Mouse (Mus musculus) intestine, embryonic 15.5 days (tissue): ENCODE data around the gene Amdhd1. TPM values are rescaled to one million over a fixed set of nuclear protein-coding genes. Genes with fewer than 3 reads are reported as not detected.

Source experiments
- ATAC-seq: fragments of 200-750 bp; cut with Nextera tagmentation; 2 replicates; pipeline ENCODE4 v1.8.0; 2017; ENCODE audit warnings: moderate TSS enrichment, moderate library complexity
- H3K27ac ChIP-seq: fragments of 300-500 bp; sonication (generic); 2 replicates; pipeline ENCODE4 v1.5.1; 2015; ENCODE audit warnings: mild to moderate bottlenecking, inconsistent platforms
- H3K27me3 ChIP-seq: fragments of 300-500 bp; sonication (generic); replicated peaks from 2 replicates; pipeline ENCODE4 v1.6.1; 2015; ENCODE audit warnings: inconsistent platforms
- H3K36me3 ChIP-seq: fragments of 300-500 bp; sonication (generic); 2 replicates; pipeline ENCODE4 v1.6.1; 2015; ENCODE audit warnings: inconsistent platforms
- H3K4me1 ChIP-seq: fragments of 300-500 bp; sonication (generic); replicated peaks from 2 replicates; pipeline ENCODE4 v1.6.1; 2015; ENCODE audit warnings: inconsistent platforms
- H3K4me2 ChIP-seq: fragments of 300-500 bp; sonication (generic); replicated peaks from 2 replicates; pipeline ENCODE4 v1.6.1; 2015; ENCODE audit warnings: mild to moderate bottlenecking, inconsistent platforms
- H3K4me3 ChIP-seq: fragments of 300-500 bp; sonication (generic); replicated peaks from 2 replicates; pipeline ENCODE4 v1.5.1; 2015; ENCODE audit warnings: inconsistent platforms
- H3K9ac ChIP-seq: fragments of 300-500 bp; sonication (generic); 2 replicates; pipeline ENCODE4 v1.6.1; 2015; ENCODE audit warnings: inconsistent platforms
- H3K9me3 ChIP-seq: fragments of 300-500 bp; sonication (generic); 2 replicates; pipeline ENCODE4 v1.6.1; 2016; ENCODE audit warnings: inconsistent platforms
- WGBS: fragments of 180-500 bp; shearing (Covaris S2); methylation state at CpG from one replicate; pipeline ENCODE4 v1.1.7; 2015; 5-methylcytosine and 5-hydroxymethylcytosine counted together
- polyA plus RNA-seq: library from polyadenylated mRNA; unstranded; fragments of >200 nt; fragmentation: Nextera tagmentation; extraction: Ambion mirVana; gene quantifications from 2 replicates; pipeline ENCODE4 v1.2.1, GENCODE M21; 2015

The Amdhd1 gene
- polyA plus RNA-seq = 0.85 and 1.2 TPM in 2 replicates

- Histone ChIP-seq H3K36me3 (no peaks in the 10 kb centered on the region), H3K4me2 (peak within 1 kb of the TSS; percentile 76), H3K4me3 (peak within 1 kb of the TSS; percentile 39), H3K9me3 (no peaks in the 10 kb centered on the region), H3K27me3 (no peaks in the 10 kb centered on the region), H3K27ac (no peak within 1 kb of the TSS), H3K4me1 (peaks cover 6% of the 10 kb centered on the region), H3K9ac (peak within 1 kb of the TSS; percentile 27)
- peak; percentile 96 for ATAC-seq
- WGBS = 2% methylated on average over 35 of the region's 35 CpGs
These were observed at the start of gene Amdhd1 for GRCm38 (mm10) chr10:93539775-93540430. TSS of gene Amdhd1 (minus strand) at chr10:93540033.

GRCm38 (mm10) chr10:93589281-93589848 is 49.5 kb upstream of the Amdhd1 start, which contains the start of gene Snrpf:
TSS of gene Snrpf (minus strand) at chr10:93589706.
- under 1% methylated on average over 63 of the region's 63 CpGs for WGBS
- H3K9me3 ChIP-seq = no peaks in the 10 kb centered on the region
- H3K9ac ChIP-seq = peak within 1 kb of the TSS; percentile 74
- H3K36me3 ChIP-seq = no peaks in the 10 kb centered on the region
- H3K4me2 ChIP-seq = peak within 1 kb of the TSS; percentile 76
- peak within 1 kb of the TSS; percentile 63 for H3K27ac ChIP-seq
- H3K4me1 ChIP-seq = 0 out of 2 replicates have a peak, but pooled peaks cover 8% of the 10 kb centered on the region
- H3K4me3 ChIP-seq = peak within 1 kb of the TSS; percentile 84
- ATAC-seq = peak; percentile 94
- H3K27me3 ChIP-seq = no peaks in the 10 kb centered on the region

- peak overlapping the region; percentile 63 for H3K27ac ChIP-seq
- H3K4me2 ChIP-seq = peak overlapping the region; percentile 76
- ATAC-seq = peak; percentile 31; the same call in 1 of the 2 replicates
- no peaks in the 10 kb centered on the region for H3K36me3 ChIP-seq
- H3K9me3 ChIP-seq = no peaks in the 10 kb centered on the region
- H3K27me3 ChIP-seq = no peaks in the 10 kb centered on the region
- peak overlapping the region; percentile 84 for H3K4me3 ChIP-seq
- 0 out of 2 replicates have a peak, but pooled peaks cover 6% of the 10 kb centered on the region for H3K4me1 ChIP-seq
- 1% methylated on average over 11 of the region's 11 CpGs for WGBS
- H3K9ac ChIP-seq = peak overlapping the region; percentile 74
These were observed 49.0 kb upstream of the Amdhd1 start for GRCm38 (mm10) chr10:93588796-93589195.

- Histone ChIP-seq H3K4me2 (no peak overlapping the region), H3K27ac (no peak overlapping the region), H3K4me1 (no peaks in the 10 kb centered on the region), H3K9ac (no peak overlapping the region), H3K9me3 (no peaks in the 10 kb centered on the region), H3K27me3 (no peaks in the 10 kb centered on the region), H3K36me3 (peaks cover 4% of the 10 kb centered on the region; the same call in 1 of the 2 replicates), H3K4me3 (no peak overlapping the region)
- ATAC-seq = peak; percentile 68
- 63% methylated on average over 13 of the region's 13 CpGs for WGBS
These were observed 37.5 kb upstream of the Amdhd1 start for GRCm38 (mm10) chr10:93577271-93577886.

- Histone ChIP-seq H3K27ac (no peak overlapping the region), H3K36me3 (no peaks in the 10 kb centered on the region), H3K4me1 (no peaks in the 10 kb centered on the region), H3K4me3 (no peak overlapping the region), H3K27me3 (no peaks in the 10 kb centered on the region), H3K4me2 (no peak overlapping the region), H3K9me3 (no peaks in the 10 kb centered on the region), H3K9ac (no peak overlapping the region)
- no peak for ATAC-seq
- WGBS = 86% methylated on average over 8 of the region's 8 CpGs
These were observed 36.1 kb upstream of the Amdhd1 start for GRCm38 (mm10) chr10:93575960-93576359.

GRCm38 (mm10) chr10:93574966-93575365 is 35.1 kb upstream of the Amdhd1 start:
- no peak for ATAC-seq
- Histone ChIP-seq H3K9me3 (no peaks in the 10 kb centered on the region), H3K4me1 (no peaks in the 10 kb centered on the region), H3K4me3 (no peak overlapping the region), H3K27ac (no peak overlapping the region), H3K9ac (no peak overlapping the region), H3K36me3 (no peaks in the 10 kb centered on the region), H3K4me2 (no peak overlapping the region), H3K27me3 (no peaks in the 10 kb centered on the region)
- WGBS = 52% methylated on average over 4 of the region's 4 CpGs

- WGBS = 23% methylated on average over 2 of the region's 2 CpGs
- H3K4me3 ChIP-seq = no peak overlapping the region
- no peak overlapping the region for H3K9ac ChIP-seq
- H3K27me3 ChIP-seq = no peaks in the 10 kb centered on the region
- no peaks in the 10 kb centered on the region for H3K4me1 ChIP-seq
- H3K36me3 ChIP-seq = no peaks in the 10 kb centered on the region
- no peak overlapping the region for H3K4me2 ChIP-seq
- ATAC-seq = no peak
- no peak overlapping the region for H3K27ac ChIP-seq
- no peaks in the 10 kb centered on the region for H3K9me3 ChIP-seq
These were observed 32.4 kb upstream of the Amdhd1 start for GRCm38 (mm10) chr10:93572209-93572608.

- ATAC-seq = no peak
- Histone ChIP-seq H3K27ac (no peak overlapping the region), H3K36me3 (no peaks in the 10 kb centered on the region), H3K9ac (no peak overlapping the region), H3K4me2 (no peak overlapping the region), H3K9me3 (no peaks in the 10 kb centered on the region), H3K27me3 (no peaks in the 10 kb centered on the region), H3K4me3 (no peak overlapping the region), H3K4me1 (no peaks in the 10 kb centered on the region)
- WGBS = 84% methylated on average over 6 of the region's 6 CpGs
These were observed 28.8 kb upstream of the Amdhd1 start for GRCm38 (mm10) chr10:93568671-93569070.

- Histone ChIP-seq H3K27ac (no peak overlapping the region), H3K27me3 (no peaks in the 10 kb centered on the region), H3K36me3 (no peaks in the 10 kb centered on the region), H3K4me1 (no peaks in the 10 kb centered on the region), H3K9ac (no peak overlapping the region), H3K4me2 (no peak overlapping the region), H3K9me3 (no peaks in the 10 kb centered on the region), H3K4me3 (no peak overlapping the region)
- no peak for ATAC-seq
- WGBS = 86% methylated on average over 11 of the region's 11 CpGs
These were observed 28.2 kb upstream of the Amdhd1 start for GRCm38 (mm10) chr10:93567841-93568566.

- no peaks in the 10 kb centered on the region for H3K9me3 ChIP-seq
- H3K9ac ChIP-seq = no peak overlapping the region
- WGBS = 88% methylated on average over 10 of the region's 10 CpGs
- no peaks in the 10 kb centered on the region for H3K27me3 ChIP-seq
- ATAC-seq = no peak
- no peak overlapping the region for H3K27ac ChIP-seq
- no peaks in the 10 kb centered on the region for H3K4me1 ChIP-seq
- no peak overlapping the region for H3K4me3 ChIP-seq
- H3K4me2 ChIP-seq = no peak overlapping the region
- H3K36me3 ChIP-seq = no peaks in the 10 kb centered on the region
These were observed 27.2 kb upstream of the Amdhd1 start for GRCm38 (mm10) chr10:93567066-93567465.

- no peak for ATAC-seq
- Histone ChIP-seq H3K36me3 (no peaks in the 10 kb centered on the region), H3K27ac (no peak overlapping the region), H3K4me3 (no peak overlapping the region), H3K4me1 (no peaks in the 10 kb centered on the region), H3K27me3 (no peaks in the 10 kb centered on the region), H3K9ac (no peak overlapping the region), H3K4me2 (no peak overlapping the region), H3K9me3 (no peaks in the 10 kb centered on the region)
- WGBS = 86% methylated on average over 14 of the region's 14 CpGs
These were observed 24.8 kb upstream of the Amdhd1 start for GRCm38 (mm10) chr10:93564518-93565090.

- H3K4me2 ChIP-seq = no peak overlapping the region
- H3K27ac ChIP-seq = no peak overlapping the region
- no peaks in the 10 kb centered on the region for H3K36me3 ChIP-seq
- H3K27me3 ChIP-seq = no peaks in the 10 kb centered on the region
- H3K4me3 ChIP-seq = no peak overlapping the region
- no peak overlapping the region for H3K9ac ChIP-seq
- no peaks in the 10 kb centered on the region for H3K4me1 ChIP-seq
- WGBS = 51% methylated on average over 9 of the region's 9 CpGs
- no peaks in the 10 kb centered on the region for H3K9me3 ChIP-seq
- ATAC-seq = no peak
These were observed 20.0 kb upstream of the Amdhd1 start for GRCm38 (mm10) chr10:93559786-93560185.
